Mouse (Mus musculus): ENCODE measurements around the gene Hspa1a. TPM values are rescaled to one million over a fixed set of nuclear protein-coding genes. Genes with fewer than 3 reads are reported as not detected.

The Hspa1a gene
- polyA plus RNA-seq (2014; fragmentation: Illumina TruSeq; extraction: RNeasy Lipid Tissue Mini Kit (QIAGEN cat#74804); ENCODE audit: low read depth, low replicate concordance) = not detected

DNA sequence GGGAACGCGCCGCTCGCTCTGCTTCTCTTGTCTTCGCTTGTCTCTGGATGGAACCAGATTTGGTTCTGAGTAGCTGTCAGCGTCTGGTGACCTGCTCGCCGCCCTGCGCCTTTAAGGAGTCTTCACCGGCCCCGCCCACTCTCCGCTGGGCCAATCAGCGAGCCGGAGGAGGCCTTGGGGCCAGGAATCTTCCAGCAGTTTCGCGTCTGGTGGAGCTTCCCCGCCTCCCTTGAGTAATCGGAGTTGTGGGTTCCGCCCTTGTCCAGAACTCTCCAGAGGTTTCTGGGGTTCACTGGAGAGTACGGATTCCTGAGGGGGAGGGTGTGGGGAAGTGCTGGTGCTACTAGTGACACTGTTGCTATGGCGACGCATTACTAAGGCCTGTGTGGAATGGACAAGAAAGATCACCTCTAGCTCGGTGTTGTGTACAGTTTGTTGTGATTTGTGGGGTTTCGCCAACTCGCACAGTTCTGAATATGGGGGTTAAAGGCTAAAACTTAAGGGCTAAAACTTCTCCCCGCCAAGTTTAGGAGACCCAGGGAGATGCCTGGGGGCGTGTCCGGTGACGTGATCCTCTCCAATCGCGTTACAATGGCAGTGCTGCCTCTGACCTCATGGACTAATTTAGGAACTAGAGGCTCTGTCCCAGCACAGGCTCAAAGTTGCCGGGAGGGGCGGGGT is at the start of gene Hspa1a, which contains the start of gene Hspa1l:
Hspa1a (minus strand) TSS at position 88 of the 681 bp plus-strand sequence.
Hspa1l (plus strand) TSS at position 635 of the 681 bp plus-strand sequence.

DNA sequence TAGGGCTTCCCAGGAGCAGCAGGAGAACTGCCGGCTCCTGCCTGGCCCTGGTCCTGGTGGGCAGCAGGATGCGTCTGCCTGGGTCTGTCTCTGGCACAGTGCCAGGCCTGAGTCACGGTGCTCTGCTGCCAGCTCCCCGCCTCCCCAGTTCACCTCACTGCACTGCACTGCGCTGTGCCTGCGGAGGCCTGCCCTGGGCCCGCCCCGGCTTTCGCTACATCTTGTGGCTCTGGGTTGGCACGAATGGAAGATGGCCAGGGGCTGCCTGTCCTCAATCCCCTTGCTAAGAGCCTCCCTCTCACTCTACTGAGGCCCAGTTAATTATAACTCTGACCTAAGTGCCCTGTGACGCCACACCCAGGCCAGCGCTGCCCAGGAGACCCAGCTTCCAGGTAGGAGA is 44.4 kb upstream of the Hspa1a start, which contains the start of gene Vwa7:
Vwa7 (plus strand) TSS at position 204 of the 400 bp plus-strand sequence.

DNA sequence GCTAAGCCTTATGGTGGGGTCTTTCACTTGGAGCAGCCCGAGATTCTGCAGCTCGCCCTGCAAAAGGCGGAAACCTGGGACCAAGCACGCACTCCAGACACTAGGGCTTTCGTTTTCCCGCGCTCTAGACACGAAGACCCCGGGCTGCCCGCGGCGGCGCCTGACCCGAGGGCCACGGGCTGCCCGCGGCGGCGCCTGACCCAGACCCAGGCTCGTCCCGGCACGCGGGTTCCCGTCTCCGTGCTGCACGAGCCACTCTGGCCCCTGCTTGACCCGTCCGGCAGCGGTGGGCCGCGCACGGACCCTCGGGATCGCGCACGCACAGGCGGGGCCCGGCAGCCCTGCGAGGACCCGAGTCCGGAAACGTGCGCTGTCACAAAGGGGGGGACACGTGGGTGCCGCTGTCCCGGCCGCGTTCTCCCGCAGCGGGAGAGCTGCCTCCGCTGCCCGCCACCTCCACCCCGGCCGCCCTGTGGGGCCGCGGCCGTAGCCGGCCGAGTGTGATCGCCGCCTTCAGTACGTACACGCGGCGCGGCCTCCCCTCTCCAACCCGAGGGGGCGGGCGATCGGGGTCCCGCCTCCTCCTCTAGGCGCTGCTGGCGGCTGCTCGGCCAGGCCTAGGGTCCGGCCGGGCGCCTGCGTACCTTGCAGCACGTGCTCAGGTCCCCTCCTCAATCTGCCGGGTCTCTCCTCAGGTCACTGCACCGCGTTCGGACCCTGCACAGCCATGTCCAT is 28.9 kb upstream of the Hspa1a start, which contains the start of gene Vars:
Vars (plus strand) TSS at position 271 of the 735 bp plus-strand sequence.

DNA sequence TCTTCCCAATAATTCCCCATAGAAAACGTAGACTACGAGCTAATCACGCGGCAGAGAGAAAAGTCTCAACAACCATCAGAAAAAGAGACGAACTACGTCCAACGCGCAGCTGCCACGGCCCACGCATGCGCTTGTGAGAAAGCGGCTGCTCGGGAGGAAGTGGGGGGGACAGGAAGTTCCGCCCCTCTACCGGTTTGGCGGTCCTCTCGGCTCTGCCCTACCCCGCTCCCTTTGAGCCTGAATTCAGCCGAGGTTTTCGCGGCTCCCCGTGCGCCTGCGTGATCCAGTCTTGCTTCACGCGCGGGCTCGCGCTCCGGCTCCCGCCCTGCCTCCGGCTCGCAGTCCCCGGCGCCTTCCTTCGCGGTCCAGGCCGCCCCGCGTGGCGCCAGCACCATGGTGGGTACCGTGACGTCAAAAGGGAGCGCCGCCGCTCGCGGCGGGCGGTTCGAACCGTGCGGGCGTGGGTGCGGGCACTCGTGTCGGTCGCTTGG is 9.8 kb upstream of the Hspa1a start, which contains the start of gene Lsm2:
Lsm2 (plus strand) TSS at position 173 of the 491 bp plus-strand sequence.

DNA sequence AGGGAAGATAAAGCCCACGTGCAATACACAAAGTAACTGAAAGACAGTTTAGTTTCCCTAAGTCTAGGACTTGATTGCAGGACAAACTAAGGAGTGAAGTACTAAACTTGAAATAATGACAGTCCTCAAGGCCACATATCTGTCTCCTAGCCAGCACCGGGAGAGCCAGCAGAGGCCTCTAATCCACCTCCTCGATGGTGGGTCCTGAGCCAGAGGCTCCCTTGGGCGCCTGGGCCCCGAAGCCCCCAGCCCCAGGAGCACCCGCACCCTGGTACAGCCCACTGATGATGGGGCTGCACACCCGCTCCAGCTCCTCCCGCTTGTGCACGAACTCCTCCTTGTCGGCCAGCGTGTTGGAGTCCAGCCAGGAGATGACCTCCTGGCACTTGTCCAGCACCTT is 2.1 kb downstream of the Hspa1a start, which contains the start of gene Gm20481:
Gm20481 (plus strand) TSS at position 91 of the 400 bp plus-strand sequence.

DNA sequence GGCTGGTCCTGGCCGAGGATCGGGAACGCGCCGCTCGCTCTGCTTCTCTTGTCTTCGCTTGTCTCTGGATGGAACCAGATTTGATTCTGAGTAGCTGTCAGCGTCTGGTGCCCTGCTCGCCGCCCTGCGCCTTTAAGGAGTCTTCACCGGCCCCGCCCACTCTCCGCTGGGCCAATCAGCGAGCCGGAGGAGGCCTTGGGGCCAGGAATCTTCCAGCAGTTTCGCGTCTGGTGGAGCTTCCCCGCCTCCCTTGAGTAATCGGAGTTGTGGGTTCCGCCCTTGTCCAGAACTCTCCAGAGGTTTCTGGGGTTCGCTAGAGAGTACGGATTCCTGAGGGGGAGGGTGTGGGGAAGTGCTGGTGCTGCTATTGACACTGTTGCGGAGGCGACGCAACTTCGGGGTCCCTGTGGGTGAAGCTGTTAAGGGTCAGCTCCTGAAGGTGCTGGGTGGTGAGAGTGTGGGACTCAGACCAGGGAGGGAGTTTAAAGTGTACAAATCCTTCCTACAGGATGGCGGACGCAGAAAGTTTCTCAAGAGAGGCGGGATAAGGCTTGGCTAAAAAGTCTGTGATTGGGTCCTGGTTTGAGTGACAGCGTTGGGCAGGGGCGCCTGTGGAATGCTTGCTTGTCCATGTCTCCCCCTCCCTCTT is 12.7 kb downstream of the Hspa1a start, which contains the start of gene Hspa1b:
Hspa1b (minus strand) TSS at position 109 of the 649 bp plus-strand sequence.

DNA sequence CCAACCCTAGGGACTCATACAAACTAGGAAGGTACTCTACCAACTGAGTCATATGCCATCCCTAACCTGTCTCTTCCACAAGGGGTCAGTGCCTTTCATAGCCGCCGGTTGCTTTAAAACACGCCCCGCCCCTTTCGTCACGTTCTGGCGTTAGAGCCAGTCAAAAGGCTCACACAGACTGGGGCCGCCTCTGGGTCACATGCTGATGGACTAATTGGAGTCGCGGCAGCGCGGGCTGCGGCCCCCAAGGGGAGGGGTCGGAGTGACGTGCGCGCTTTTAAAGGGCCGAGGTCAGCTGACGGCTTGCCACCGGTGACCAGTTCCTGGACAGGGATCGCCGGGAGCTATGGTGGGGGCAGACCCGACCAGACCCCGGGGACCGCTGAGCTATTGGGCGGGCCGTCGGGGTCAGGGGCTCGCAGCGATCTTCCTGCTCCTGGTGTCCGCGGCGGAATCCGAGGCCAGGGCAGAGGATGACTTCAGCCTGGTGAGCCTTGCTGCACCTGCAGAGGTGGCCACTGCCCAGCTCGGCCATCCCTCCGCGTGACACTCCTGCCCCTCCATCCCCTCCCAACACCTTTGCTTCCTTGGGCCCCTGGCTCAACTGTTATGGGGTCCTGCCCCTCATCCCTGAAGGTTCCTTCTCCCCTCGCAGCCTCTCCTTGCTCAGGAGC is 40.8 kb downstream of the Hspa1a start, which contains the start of gene Neu1:
Neu1 (plus strand) TSS at position 193 of the 674 bp plus-strand sequence.

Other genes with a start within 250 kb of the Hspa1a start
- gene C4b, start 228.3 kb downstream of the Hspa1a start, polyA plus RNA-seq (2014; fragmentation: Illumina TruSeq; extraction: RNeasy Lipid Tissue Mini Kit (QIAGEN cat#74804); ENCODE audit: low read depth, low replicate concordance) = 80.2 TPM
- not detected for gene Cyp21a1, start 167.6 kb downstream of the Hspa1a start, polyA plus RNA-seq (2014; fragmentation: Illumina TruSeq; extraction: RNeasy Lipid Tissue Mini Kit (QIAGEN cat#74804); ENCODE audit: low read depth, low replicate concordance)
- gene Stk19, start 135.2 kb downstream of the Hspa1a start, polyA plus RNA-seq (2014; fragmentation: Illumina TruSeq; extraction: RNeasy Lipid Tissue Mini Kit (QIAGEN cat#74804); ENCODE audit: low read depth, low replicate concordance) = 3.5 TPM
- gene Dxo, start 135.1 kb downstream of the Hspa1a start, polyA plus RNA-seq (2014; fragmentation: Illumina TruSeq; extraction: RNeasy Lipid Tissue Mini Kit (QIAGEN cat#74804); ENCODE audit: low read depth, low replicate concordance) = 3.6 TPM
- gene Skiv2l, start 121.9 kb downstream of the Hspa1a start, polyA plus RNA-seq (2014; fragmentation: Illumina TruSeq; extraction: RNeasy Lipid Tissue Mini Kit (QIAGEN cat#74804); ENCODE audit: low read depth, low replicate concordance) = 3.2 TPM
- gene Nelfe, start 121.8 kb downstream of the Hspa1a start, polyA plus RNA-seq (2014; fragmentation: Illumina TruSeq; extraction: RNeasy Lipid Tissue Mini Kit (QIAGEN cat#74804); ENCODE audit: low read depth, low replicate concordance) = 1.5 TPM
- gene Cfb, start 109.6 kb downstream of the Hspa1a start, polyA plus RNA-seq (2014; fragmentation: Illumina TruSeq; extraction: RNeasy Lipid Tissue Mini Kit (QIAGEN cat#74804); ENCODE audit: low read depth, low replicate concordance) = 281 TPM
- 0.69 TPM for gene Zbtb12, start 92.7 kb downstream of the Hspa1a start, polyA plus RNA-seq (2014; fragmentation: Illumina TruSeq; extraction: RNeasy Lipid Tissue Mini Kit (QIAGEN cat#74804); ENCODE audit: low read depth, low replicate concordance)
- 33.6 TPM for gene Gm20547, start 90.1 kb downstream of the Hspa1a start, polyA plus RNA-seq (2014; fragmentation: Illumina TruSeq; extraction: RNeasy Lipid Tissue Mini Kit (QIAGEN cat#74804); ENCODE audit: low read depth, low replicate concordance)
- 24.6 TPM for gene C2, start 73.9 kb downstream of the Hspa1a start, polyA plus RNA-seq (2014; fragmentation: Illumina TruSeq; extraction: RNeasy Lipid Tissue Mini Kit (QIAGEN cat#74804); ENCODE audit: low read depth, low replicate concordance)
- 7.4 TPM for gene Ehmt2, start 73.7 kb downstream of the Hspa1a start, polyA plus RNA-seq (2014; fragmentation: Illumina TruSeq; extraction: RNeasy Lipid Tissue Mini Kit (QIAGEN cat#74804); ENCODE audit: low read depth, low replicate concordance)
- gene Slc44a4, start 57.7 kb downstream of the Hspa1a start, polyA plus RNA-seq (2014; fragmentation: Illumina TruSeq; extraction: RNeasy Lipid Tissue Mini Kit (QIAGEN cat#74804); ENCODE audit: low read depth, low replicate concordance) = not detected
- gene Neu1, start 40.9 kb downstream of the Hspa1a start, polyA plus RNA-seq (2014; fragmentation: Illumina TruSeq; extraction: RNeasy Lipid Tissue Mini Kit (QIAGEN cat#74804); ENCODE audit: low read depth, low replicate concordance) = 3.7 TPM
- 1.3 TPM for gene Hspa1b, start 12.9 kb downstream of the Hspa1a start, polyA plus RNA-seq (2014; fragmentation: Illumina TruSeq; extraction: RNeasy Lipid Tissue Mini Kit (QIAGEN cat#74804); ENCODE audit: low read depth, low replicate concordance)
- gene Gm20481, start 2.2 kb downstream of the Hspa1a start, polyA plus RNA-seq (2014; fragmentation: Illumina TruSeq; extraction: RNeasy Lipid Tissue Mini Kit (QIAGEN cat#74804); ENCODE audit: low read depth, low replicate concordance) = not detected
- not detected for gene Hspa1l, start 547 bp upstream of the Hspa1a start, polyA plus RNA-seq (2014; fragmentation: Illumina TruSeq; extraction: RNeasy Lipid Tissue Mini Kit (QIAGEN cat#74804); ENCODE audit: low read depth, low replicate concordance)
- gene Lsm2, start 9.7 kb upstream of the Hspa1a start, polyA plus RNA-seq (2014; fragmentation: Illumina TruSeq; extraction: RNeasy Lipid Tissue Mini Kit (QIAGEN cat#74804); ENCODE audit: low read depth, low replicate concordance) = 12.7 TPM
- 1.2 TPM for gene Vars, start 28.8 kb upstream of the Hspa1a start, polyA plus RNA-seq (2014; fragmentation: Illumina TruSeq; extraction: RNeasy Lipid Tissue Mini Kit (QIAGEN cat#74804); ENCODE audit: low read depth, low replicate concordance)
- not detected for gene Vwa7, start 44.4 kb upstream of the Hspa1a start, polyA plus RNA-seq (2014; fragmentation: Illumina TruSeq; extraction: RNeasy Lipid Tissue Mini Kit (QIAGEN cat#74804); ENCODE audit: low read depth, low replicate concordance)
- not detected for gene Sapcd1, start 55.9 kb upstream of the Hspa1a start, polyA plus RNA-seq (2014; fragmentation: Illumina TruSeq; extraction: RNeasy Lipid Tissue Mini Kit (QIAGEN cat#74804); ENCODE audit: low read depth, low replicate concordance)
- 1.1 TPM for gene Msh5, start 74.6 kb upstream of the Hspa1a start, polyA plus RNA-seq (2014; fragmentation: Illumina TruSeq; extraction: RNeasy Lipid Tissue Mini Kit (QIAGEN cat#74804); ENCODE audit: low read depth, low replicate concordance)
- 5.7 TPM for gene Clic1, start 77.8 kb upstream of the Hspa1a start, polyA plus RNA-seq (2014; fragmentation: Illumina TruSeq; extraction: RNeasy Lipid Tissue Mini Kit (QIAGEN cat#74804); ENCODE audit: low read depth, low replicate concordance)
- gene Ddah2, start 86.9 kb upstream of the Hspa1a start, polyA plus RNA-seq (2014; fragmentation: Illumina TruSeq; extraction: RNeasy Lipid Tissue Mini Kit (QIAGEN cat#74804); ENCODE audit: low read depth, low replicate concordance) = not detected
- not detected for gene Ly6g6c, start 93.2 kb upstream of the Hspa1a start, polyA plus RNA-seq (2014; fragmentation: Illumina TruSeq; extraction: RNeasy Lipid Tissue Mini Kit (QIAGEN cat#74804); ENCODE audit: low read depth, low replicate concordance)
- not detected for gene Mpig6b, start 94.0 kb upstream of the Hspa1a start, polyA plus RNA-seq (2014; fragmentation: Illumina TruSeq; extraction: RNeasy Lipid Tissue Mini Kit (QIAGEN cat#74804); ENCODE audit: low read depth, low replicate concordance)
- gene Ly6g6e, start 104.7 kb upstream of the Hspa1a start, polyA plus RNA-seq (2014; fragmentation: Illumina TruSeq; extraction: RNeasy Lipid Tissue Mini Kit (QIAGEN cat#74804); ENCODE audit: low read depth, low replicate concordance) = not detected
- gene Ly6g6d, start 105.9 kb upstream of the Hspa1a start, polyA plus RNA-seq (2014; fragmentation: Illumina TruSeq; extraction: RNeasy Lipid Tissue Mini Kit (QIAGEN cat#74804); ENCODE audit: low read depth, low replicate concordance) = not detected
- not detected for gene Ly6g6f, start 113.5 kb upstream of the Hspa1a start, polyA plus RNA-seq (2014; fragmentation: Illumina TruSeq; extraction: RNeasy Lipid Tissue Mini Kit (QIAGEN cat#74804); ENCODE audit: low read depth, low replicate concordance)
- 4.4 TPM for gene Abhd16a, start 117.1 kb upstream of the Hspa1a start, polyA plus RNA-seq (2014; fragmentation: Illumina TruSeq; extraction: RNeasy Lipid Tissue Mini Kit (QIAGEN cat#74804); ENCODE audit: low read depth, low replicate concordance)
- not detected for gene Ly6g5c, start 136.1 kb upstream of the Hspa1a start, polyA plus RNA-seq (2014; fragmentation: Illumina TruSeq; extraction: RNeasy Lipid Tissue Mini Kit (QIAGEN cat#74804); ENCODE audit: low read depth, low replicate concordance)
- gene Ly6g5b, start 143.3 kb upstream of the Hspa1a start, polyA plus RNA-seq (2014; fragmentation: Illumina TruSeq; extraction: RNeasy Lipid Tissue Mini Kit (QIAGEN cat#74804); ENCODE audit: low read depth, low replicate concordance) = not detected
- gene Gpank1, start 149.3 kb upstream of the Hspa1a start, polyA plus RNA-seq (2014; fragmentation: Illumina TruSeq; extraction: RNeasy Lipid Tissue Mini Kit (QIAGEN cat#74804); ENCODE audit: low read depth, low replicate concordance) = 1.4 TPM
- 97.4 TPM for gene Csnk2b, start 149.9 kb upstream of the Hspa1a start, polyA plus RNA-seq (2014; fragmentation: Illumina TruSeq; extraction: RNeasy Lipid Tissue Mini Kit (QIAGEN cat#74804); ENCODE audit: low read depth, low replicate concordance)
- gene D17H6S53E, start 154.2 kb upstream of the Hspa1a start, polyA plus RNA-seq (2014; fragmentation: Illumina TruSeq; extraction: RNeasy Lipid Tissue Mini Kit (QIAGEN cat#74804); ENCODE audit: low read depth, low replicate concordance) = 1.3 TPM
- 85.5 TPM for gene Apom, start 159.9 kb upstream of the Hspa1a start, polyA plus RNA-seq (2014; fragmentation: Illumina TruSeq; extraction: RNeasy Lipid Tissue Mini Kit (QIAGEN cat#74804); ENCODE audit: low read depth, low replicate concordance)
- 5.2 TPM for gene Bag6, start 163.0 kb upstream of the Hspa1a start, polyA plus RNA-seq (2014; fragmentation: Illumina TruSeq; extraction: RNeasy Lipid Tissue Mini Kit (QIAGEN cat#74804); ENCODE audit: low read depth, low replicate concordance)
- gene Prrc2a, start 192.7 kb upstream of the Hspa1a start, polyA plus RNA-seq (2014; fragmentation: Illumina TruSeq; extraction: RNeasy Lipid Tissue Mini Kit (QIAGEN cat#74804); ENCODE audit: low read depth, low replicate concordance) = 3.7 TPM
- 7.5 TPM for gene Aif1, start 203.9 kb upstream of the Hspa1a start, polyA plus RNA-seq (2014; fragmentation: Illumina TruSeq; extraction: RNeasy Lipid Tissue Mini Kit (QIAGEN cat#74804); ENCODE audit: low read depth, low replicate concordance)
- gene Lst1, start 216.3 kb upstream of the Hspa1a start, polyA plus RNA-seq (2014; fragmentation: Illumina TruSeq; extraction: RNeasy Lipid Tissue Mini Kit (QIAGEN cat#74804); ENCODE audit: low read depth, low replicate concordance) = not detected
- not detected for gene Ltb, start 222.3 kb upstream of the Hspa1a start, polyA plus RNA-seq (2014; fragmentation: Illumina TruSeq; extraction: RNeasy Lipid Tissue Mini Kit (QIAGEN cat#74804); ENCODE audit: low read depth, low replicate concordance)
- 0.26 TPM for gene Tnf, start 229.9 kb upstream of the Hspa1a start, polyA plus RNA-seq (2014; fragmentation: Illumina TruSeq; extraction: RNeasy Lipid Tissue Mini Kit (QIAGEN cat#74804); ENCODE audit: low read depth, low replicate concordance)
- gene Lta, start 233.2 kb upstream of the Hspa1a start, polyA plus RNA-seq (2014; fragmentation: Illumina TruSeq; extraction: RNeasy Lipid Tissue Mini Kit (QIAGEN cat#74804); ENCODE audit: low read depth, low replicate concordance) = not detected
- not detected for gene Gm16181, start 248.7 kb upstream of the Hspa1a start, polyA plus RNA-seq (2014; fragmentation: Illumina TruSeq; extraction: RNeasy Lipid Tissue Mini Kit (QIAGEN cat#74804); ENCODE audit: low read depth, low replicate concordance)

Data from liver, adult 10 weeks (tissue).